Mouse (Mus musculus) NIH3T3 (cell line): Measurements from ENCODE around the gene Tns1.
A peak's percentile ranks its signal among the peaks of the same experiment; 100 is the strongest.

ENCODE experiments used
- DNase-seq: peaks from one replicate; pipeline ENCODE4 v3.0.0-alpha.2; 2012; ENCODE audit warnings: low read depth

Gene Tns1

DNA sequence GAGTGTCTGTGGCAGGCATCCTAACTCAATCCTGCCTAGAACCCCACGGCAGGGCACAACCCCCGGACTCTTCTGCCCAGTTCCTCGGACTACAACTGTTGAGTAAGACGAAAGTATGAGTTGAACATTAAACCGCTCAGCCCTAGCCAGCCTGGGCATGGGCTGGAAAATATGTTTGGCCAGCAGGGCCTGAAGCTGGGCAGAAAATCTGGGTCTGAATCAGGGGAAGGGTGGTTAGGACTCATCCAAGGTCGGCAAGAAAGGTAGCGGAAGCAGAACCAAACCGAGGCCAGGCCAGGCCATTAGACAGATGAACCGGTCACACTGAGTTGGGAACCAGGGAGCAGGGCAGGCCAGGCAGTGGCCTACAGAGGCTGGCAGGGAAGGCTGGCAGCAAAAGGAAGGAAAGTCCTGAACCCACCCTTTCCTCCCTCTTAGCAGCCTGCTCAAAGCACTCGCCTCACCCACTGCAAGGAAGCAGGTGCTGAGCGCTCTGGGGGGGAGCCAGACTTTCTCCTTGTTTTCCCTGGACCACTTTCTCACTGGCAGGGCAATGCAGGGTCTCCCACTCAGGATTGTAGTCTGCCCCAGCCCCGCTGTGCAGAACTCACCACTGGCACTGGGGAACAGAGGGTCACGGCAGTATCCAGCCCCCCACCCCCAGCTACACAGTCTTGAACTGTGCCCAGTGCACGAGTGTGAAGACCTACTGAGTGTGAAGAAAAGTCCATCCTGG lies 110.8 kb downstream of the Tns1 start:
- no peak for DNase-seq

DNA sequence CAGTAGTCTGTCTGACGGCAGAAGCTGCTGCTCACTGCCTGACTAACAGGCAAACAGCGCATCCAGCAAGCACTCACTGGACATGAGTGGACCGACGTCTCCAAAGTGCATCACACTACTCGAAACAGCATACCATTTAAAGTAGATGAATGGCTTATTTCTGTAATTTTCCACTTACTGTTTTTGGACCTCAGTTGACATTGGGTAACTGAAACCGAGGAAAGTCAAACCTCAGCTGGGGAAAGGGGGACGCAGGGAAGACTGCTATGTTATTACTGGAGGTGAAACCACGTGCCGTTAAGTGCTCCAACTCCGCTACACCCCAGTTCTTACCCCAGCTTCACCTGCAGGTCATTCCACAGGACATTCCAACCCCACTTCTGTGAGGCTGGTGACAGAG lies 111.5 kb downstream of the Tns1 start:
- no peak for DNase-seq

DNA sequence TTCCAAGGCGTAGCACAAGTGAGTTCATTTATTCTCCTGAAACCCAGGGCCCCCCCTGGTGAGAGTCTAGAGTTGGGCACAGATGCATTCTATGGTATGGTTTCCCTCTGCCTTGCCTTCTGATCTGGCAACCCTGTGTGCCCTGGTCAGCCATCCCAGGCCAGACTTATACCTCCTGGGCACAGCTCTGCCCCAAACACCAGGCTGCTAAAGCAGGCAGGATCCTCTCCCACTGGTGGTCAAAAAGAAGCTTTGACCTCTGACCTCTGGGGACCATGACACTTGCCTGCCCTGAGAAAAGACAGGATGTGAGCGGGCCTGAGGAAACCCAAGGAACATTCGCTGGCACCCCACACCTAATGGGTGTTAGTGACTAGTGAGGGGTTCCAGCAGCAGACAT lies 114.8 kb downstream of the Tns1 start:
- DNase-seq, result no peak

DNA sequence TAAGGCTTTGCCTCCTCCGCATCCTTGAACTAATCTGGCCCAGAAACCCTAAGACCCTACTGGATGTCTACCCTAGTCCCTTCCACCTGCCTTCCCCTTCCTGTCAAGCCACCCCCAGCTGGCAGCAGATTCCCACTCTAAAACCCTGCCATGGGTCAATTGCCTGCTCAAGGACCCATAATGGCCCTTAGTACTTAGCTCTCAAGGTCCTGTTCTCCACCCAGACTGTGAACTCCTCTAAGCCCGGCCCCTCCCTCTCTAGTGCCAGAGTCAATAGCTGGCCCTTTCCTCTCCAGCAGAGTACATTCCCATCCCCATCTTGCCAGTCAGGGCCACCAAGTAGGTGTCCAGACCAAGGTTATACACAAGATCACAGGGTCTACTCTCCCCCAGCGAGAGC lies 115.3 kb downstream of the Tns1 start:
- DNase-seq, result no peak

DNA sequence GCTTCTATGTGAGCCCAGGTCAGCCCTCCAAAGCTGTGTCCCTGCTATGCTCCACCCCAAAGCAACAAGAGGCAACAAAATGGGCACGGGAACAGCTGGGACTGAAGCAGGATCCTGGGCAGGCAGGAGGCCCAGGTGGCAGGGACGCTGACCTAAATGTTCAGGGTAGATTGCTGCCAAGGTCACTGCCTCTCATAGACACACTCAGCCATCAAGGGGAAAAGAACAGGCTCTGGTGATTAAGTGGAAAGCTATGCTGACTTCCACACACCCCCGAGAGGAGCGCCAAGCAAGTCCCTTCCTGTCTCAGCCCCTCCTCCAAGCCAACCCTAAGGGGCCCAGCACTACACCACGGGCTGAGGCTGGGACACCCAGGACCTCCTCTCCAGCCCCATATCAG lies 115.8 kb downstream of the Tns1 start:
- peak; percentile 76 for DNase-seq

DNA sequence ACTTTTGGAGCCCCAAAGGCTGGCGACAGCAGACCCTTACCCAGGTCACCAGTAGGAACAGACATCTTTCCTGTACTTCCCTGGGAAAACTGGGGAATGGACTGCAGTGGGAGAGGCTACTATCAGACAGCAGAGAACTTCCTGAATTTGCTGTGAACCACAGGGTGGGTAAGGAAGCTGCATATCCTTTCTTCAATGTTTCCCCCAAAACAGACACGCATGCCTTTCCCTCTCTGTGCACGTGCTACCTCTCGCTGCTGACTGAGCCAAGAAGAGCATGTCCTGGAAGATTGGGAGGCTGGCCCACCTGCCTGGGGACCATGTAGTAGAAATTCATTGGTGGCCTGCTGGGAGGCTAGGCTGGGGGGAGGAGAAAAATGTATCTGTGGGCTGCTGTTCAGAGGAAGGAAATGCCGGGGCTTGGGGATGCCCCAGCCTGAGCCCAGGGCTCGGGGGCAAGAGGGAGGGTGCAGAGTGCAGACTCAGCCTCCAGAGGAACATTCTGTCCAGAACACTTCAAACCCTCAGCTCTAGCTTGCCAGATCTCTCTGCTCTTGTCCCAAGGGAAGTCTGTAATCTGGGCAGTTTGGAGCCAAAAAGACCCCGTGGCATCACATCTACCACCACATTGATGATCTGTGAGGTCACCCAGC lies 116.7 kb downstream of the Tns1 start:
- peak; percentile 55 for DNase-seq

DNA sequence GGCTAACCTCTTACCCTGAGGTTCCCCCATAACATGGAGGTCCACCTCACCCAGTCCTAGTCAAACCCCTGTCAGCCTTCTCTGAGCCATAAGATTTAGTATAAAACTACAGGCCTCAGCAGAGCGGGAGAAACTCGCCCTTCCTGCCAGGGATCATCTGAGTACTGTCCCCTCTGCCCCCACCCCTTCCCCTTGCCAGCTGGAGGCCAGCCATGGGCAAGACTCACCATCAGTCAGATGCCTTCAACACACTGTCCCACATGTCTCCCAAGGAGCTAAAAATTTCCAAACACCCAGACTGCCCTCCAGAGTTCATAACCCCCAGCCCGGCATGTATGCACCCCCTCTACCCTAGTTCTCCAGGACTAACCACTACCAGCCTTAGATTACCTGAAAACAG lies 119.2 kb downstream of the Tns1 start:
- DNase-seq, result peak; percentile 76

DNA sequence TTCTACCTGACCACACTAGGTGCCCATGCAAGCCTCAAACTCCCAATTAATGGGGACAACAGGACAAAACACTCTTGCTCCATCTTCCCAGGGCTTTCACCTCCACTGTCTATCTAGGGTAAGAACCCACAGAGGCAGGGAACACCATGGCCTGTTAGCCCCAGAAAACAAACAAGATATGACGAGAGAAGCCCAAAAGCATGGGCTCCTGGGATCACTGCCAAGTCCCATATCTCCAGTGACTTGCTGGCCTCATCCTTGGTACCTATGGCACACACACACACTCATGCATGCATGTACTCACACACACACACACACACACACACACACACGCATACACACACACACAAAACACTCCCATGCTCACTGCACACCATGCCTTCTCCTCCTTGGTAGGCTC lies 120.5 kb downstream of the Tns1 start:
- no peak for DNase-seq

DNA sequence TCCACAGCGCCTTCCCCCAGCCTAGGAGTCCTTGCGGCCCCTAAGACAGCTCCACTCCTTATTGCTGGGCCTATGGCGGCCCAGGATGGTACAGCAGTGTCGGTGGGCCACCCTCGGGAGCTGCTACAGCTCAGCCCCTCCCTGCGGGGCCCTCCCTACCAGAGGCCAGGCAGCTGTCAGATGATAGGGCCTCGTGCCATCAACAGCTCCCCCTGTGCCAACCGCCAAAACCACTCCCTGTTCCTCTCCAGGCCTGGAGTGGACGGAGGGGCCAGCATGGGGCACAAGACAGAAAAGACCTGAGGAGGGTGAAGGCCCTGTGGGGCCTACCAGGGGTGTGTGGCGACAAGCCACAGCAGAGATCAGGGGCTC lies 122.8 kb downstream of the Tns1 start:
- peak; percentile 30 for DNase-seq

DNA sequence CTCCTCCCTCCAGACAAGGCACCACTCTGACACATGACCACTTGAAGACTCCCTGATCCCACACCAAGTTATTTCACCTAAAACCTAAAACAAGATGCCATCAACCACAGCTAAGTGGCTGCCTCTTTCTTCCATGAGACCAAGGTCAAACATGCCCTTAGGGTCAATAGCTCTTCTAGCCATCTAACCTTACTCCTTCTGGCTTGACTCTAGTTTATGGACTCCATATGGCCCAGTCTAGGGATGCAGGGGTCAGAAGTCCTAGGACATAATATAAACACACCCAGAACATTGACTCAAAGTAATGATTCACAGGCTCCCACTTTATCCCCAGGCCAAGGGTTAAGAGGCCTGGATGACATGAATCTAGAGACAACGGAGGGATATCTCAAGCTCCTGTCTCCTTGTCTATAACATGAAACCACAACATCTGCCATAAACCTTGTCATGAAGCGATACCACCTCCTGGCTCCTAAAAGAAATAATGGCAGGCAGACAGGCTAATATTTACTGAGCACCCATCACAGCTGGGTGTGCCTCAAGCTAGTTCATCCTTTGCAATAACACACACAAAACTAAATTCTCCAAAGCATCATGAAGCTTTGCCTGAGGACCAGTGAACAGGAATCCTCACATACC lies 123.3 kb downstream of the Tns1 start:
- DNase-seq, result no peak

DNA sequence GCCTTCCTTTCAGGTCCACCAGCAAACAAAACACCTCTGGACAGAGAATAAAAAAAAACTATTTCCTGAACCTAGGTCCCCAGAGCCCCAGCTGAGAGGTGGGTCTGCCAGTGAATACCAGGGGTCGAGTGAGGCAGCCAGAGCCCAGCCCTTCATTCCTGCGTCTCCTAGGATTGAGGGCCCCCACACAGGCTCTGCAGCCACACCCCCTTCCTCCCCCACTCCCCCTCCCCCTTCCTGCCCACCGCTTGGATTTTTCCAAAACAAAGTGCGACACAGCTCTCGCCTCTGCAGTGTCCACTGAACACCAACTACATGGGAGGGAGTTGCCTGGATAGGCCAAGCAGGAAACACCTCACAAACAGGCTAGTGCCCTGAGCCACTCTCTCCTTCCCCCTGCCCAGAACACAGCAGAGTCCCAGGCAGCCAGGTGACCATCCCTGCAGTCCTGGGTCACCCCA lies 124.0 kb downstream of the Tns1 start:
- DNase-seq, result peak; percentile 38

DNA sequence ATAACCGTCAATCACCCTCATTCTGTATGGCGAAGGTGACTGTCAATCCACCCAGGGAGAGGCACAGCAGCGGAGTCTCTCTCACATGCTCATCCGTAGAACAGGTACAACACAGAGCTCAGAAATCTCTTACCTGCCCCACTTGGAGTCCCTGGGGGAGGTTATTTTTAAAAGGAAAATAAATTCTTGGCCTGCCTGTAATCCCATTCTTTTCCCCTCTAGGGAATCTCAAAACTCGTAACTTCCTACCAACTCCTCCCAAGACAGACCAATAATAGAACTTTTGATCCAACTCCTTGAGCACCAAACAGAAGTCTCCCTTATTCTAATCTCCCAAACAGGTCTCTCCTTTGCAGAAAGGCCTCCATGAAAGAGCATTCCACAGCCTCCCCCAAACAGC lies 124.7 kb downstream of the Tns1 start:
- peak; percentile 20 for DNase-seq

DNA sequence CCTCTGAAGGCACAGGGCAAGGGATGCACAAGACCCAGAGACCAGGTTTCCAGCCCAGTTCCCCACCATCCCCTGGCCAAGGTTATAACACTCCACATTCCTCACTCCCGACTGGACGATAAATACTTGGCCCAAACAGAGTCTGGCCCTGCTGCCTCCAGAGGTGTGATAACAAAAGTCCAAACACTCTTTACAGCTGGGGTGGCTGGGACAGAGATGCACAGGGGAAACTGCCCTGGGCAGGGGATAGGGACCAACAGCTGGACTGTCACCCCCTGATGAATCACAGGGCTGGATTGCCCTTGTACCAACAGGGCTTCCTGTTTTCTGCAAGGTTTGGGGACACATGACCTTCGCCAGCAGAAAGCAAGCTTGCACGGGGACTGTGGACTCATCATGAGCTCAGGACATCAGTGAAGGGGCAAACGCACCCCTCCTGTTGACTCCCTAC lies 125.3 kb downstream of the Tns1 start:
- no peak for DNase-seq

DNA sequence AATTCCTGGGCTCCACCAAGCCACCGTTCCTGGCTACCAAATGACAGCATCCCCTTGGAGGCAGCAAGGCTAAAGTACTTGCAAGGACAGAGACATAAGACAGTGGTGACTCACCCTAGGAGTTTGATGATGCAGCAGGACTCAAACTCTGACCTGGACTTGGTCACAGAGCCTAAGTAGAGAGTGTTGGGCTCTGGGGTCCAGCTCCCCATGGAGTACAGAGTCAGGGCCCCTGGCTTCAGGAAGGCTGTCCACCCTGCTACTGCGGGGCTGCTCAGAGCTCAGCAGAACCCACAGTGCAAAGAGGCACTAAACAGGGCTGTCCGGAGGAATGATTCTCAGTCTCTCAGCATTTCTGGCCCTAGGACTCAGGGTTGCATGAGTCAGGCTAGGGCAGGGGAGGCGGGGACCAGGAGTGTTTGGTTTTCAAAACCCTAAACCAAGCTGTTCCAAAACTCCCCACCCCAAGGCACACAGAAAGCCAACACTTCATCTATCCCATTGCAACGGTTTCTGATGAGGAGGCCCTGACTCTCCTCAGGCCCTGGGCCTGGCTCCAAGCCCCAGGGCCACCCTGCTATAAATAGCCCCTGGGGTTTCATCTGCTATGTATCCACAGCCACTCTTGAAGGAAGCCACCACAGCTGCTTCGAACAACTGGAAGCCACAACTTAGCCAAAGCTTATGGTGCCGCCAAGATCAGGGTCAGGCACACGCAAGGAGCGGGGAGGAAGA lies 126.0 kb downstream of the Tns1 start:
- peak; percentile 95 for DNase-seq

DNA sequence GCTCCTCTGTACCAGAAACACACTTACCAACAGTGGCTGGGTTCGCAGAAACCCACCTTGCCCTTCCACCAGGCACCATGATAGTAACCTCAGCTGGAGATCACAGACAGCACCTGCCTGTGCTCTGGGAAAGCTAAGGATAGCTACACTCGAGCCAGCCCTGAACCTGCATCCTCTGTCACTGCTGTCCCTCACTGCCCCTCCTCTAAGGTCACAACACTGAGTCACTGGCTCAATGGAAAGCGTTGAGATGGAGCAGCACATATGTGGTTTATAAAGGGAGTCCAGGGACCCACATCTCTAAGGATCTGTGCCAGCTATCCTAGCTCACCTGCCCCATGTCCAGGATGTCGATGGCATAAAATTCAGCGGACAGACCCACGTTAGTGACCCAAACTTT lies 126.9 kb downstream of the Tns1 start:
- no peak for DNase-seq

DNA sequence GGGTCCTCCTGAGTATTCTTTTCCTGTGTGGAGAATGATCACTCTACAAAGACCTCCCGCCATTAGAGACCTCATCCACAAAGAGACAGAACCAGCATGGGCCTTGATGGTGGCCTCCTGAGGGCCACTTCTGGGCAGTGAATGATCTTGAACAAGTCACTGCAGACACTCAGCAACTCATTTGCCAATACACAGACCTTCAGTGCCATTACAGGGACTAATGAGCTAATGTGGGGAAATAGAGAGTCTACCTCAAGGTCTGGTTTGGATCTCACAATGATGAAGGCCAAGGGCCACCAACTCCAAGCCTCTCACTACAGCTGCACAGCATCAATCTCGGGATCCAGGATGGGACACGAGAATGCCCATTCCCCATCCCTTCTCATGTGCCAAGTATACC lies 127.6 kb downstream of the Tns1 start:
- DNase-seq, result no peak

DNA sequence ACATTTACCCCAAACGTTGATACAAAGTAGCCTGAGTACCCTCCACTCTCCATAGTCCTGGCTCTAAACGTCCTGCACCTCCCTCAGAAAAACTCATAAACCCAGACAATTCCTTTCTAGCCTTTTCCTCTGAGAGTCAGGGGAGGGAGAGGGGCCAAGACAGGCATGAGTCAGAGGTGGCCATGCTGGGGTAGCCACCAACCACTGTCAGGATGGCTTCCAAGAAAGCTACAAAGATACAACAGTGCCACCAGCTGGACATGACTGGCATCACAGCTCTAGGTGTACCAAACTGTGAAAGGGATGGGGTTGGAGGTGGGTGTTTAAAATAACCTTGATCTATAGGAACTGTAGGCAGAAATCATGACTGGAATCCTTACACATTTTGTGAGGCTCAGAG lies 128.0 kb downstream of the Tns1 start:
- peak; percentile 94 for DNase-seq

DNA sequence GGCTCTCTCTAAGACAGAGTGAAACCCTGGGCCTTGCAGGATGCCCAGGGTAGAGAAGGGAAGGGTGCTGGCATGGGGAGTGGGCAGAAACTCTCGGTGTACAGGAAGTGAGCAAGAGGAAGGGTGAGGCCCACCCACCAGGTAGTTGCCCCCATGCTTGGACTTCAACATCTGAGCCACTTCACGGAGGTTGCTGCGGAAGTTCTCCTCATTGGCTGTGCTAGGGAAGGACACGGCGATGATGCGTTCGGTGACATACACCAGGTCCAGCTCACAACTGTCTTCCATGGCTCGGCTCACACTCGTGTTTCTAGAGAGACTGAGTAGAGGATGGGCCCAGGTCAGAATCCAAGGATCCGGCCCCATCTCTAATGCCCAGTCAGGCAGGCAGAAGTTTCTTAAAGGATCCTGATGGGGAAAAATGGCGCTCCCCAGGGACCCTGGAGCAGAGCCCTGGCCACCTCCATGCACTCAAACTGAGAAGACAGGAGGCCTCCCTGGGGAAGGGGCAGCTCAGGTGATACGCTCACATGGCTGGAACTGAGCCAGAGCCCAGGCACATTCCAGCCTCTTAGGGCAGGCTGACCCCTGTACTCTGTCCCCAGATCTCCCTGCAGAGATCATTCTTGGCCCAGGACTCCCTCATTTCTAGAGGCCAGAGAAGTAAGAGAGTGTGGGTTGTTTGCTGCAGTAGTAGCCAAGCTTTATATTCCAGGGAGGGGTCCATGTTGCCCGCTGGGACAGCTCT lies 129.0 kb downstream of the Tns1 start:
- DNase-seq, result no peak

DNA sequence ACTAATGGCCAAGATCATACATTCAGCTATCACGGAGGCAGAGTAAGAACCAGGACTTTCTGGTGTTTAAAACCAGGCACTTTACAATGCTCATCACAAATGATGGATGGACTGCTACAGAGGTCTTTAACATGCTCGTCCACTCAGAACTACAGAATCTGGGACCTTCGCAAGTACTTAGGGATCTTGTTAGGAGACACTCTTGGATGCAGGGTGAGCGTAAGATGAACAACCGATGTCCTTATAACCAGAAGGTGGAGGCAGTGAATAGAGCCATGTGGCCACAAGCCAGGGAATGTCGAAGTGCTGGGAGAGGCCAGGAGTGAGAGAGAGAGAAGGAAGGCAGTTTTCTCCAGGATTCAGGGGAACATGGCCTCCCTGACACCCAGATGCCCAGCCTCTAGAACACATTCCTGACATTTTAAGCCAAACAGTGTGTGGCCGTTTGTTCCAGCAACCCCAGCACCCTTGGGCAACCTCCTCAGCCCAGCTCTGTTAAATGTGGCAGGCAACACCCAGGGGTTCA lies 130.3 kb downstream of the Tns1 start:
- DNase-seq, result peak; percentile 77

DNA sequence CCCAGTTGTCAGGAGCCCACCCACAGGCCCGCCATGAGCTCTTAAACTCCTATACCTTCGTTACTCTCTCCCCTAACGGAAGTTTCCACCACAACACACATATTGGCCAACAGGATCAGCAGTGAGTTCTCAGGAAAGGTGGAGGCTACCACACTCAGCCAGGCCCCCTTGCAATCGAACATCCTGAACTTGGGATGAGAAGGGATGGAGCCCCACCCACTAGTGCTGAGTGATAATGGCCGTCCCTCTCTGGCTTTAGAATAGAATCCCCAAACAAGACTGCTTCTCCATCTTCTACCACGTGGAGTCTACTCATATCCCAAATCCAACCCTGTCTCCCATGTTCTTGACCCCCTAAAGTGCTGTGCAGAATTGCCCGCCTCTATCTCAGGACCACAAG lies 131.0 kb downstream of the Tns1 start:
- DNase-seq, result no peak

DNA sequence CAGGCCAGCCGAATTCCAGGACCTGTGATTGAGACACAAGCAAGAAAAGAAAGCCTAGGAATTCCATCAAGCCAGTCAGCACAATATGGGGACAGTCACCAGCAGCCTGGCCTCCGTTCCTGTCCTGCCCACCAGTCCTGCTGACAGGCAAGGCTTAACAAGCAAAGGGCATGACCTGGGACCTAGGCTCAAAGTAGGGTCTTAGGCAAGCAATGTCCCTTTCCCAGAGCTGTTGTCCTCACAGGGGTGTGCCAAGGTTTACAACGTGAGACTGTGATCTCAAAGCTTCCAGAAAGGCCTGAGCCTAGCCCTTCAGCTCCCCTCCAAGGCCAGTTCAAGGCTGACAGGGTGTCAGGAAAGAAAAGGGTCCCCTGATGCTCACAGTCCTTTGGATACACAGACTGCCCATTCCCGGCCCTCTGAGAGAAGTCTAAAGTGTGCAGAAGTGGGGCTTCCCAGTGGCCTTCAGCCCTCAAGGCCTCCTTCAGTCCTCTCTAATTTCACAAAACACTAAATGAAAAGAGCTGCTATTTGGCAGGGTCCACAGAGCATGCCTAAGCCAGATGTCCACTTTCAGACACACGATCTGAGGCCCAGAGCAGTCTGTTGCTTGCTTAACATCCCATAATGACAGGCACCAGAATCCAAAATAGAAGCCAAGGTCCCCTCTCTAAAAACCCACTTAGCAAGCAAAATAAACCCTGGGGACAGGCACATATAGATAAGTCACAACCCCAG lies 131.9 kb downstream of the Tns1 start:
- no peak for DNase-seq
